ENCODE assay signal across 17 mouse cellular contexts in genomic region chr10:69829236-69829635, GRCm38 (mm10).
DNase-seq lines count a peak whose midpoint lies in the region; ATAC-seq and TF ChIP-seq lines count a peak whose summit lies in the region.
"Had no signal": no experiment of that assay in that cellular context is flagged by ENCODE, and none has a peak within 500 bp of the region (broad histone marks: within the 10 kb centered on the region; RNA-seq: fewer than 3 reads in every experiment).

No protein-coding gene starts in this region.

- no peak overlapping the region for H3K9ac ChIP-seq in hindbrain, embryonic 13.5 days
- H3K9ac ChIP-seq in hindbrain, postnatal 0 days (replicated peaks; ENCODE audit: low read length) = no peak overlapping the region
- H3K9ac ChIP-seq in heart, embryonic 16.5 days (ENCODE audit: low read length) = no peak overlapping the region
- H3K9ac ChIP-seq: embryonic facial prominence, embryonic 13.5 days; hindbrain, embryonic 12.5 days; liver, embryonic 13.5 days; stomach, embryonic 15.5 days had no signal

- H3K9me3 ChIP-seq in hindbrain, embryonic 13.5 days = no peaks in the 10 kb centered on the region
- no peaks in the 10 kb centered on the region for H3K9me3 ChIP-seq in hindbrain, postnatal 0 days (ENCODE audit: low read length)
- no peaks in the 10 kb centered on the region for H3K9me3 ChIP-seq in heart, embryonic 16.5 days (replicated peaks; ENCODE audit: control insufficient read depth, low read length)
- H3K9me3 ChIP-seq: embryonic facial prominence, embryonic 13.5 days; hindbrain, embryonic 12.5 days; liver, embryonic 13.5 days; stomach, embryonic 15.5 days had no signal

- ATAC-seq in hindbrain, embryonic 13.5 days (ENCODE audit: low FRiP score) = no peak
- ATAC-seq in hindbrain, postnatal 0 days = no peak
- 0 out of 2 replicates have a peak, but pooled peaks have one; percentile 45 for ATAC-seq in heart, embryonic 16.5 days (replicated peaks; ENCODE audit: extremely low read depth, insufficient read depth, low FRiP score)
- ATAC-seq: CD4-positive, CD25-positive, alpha-beta regulatory T cell, adult 4 months; intestine, postnatal 0 days had no signal

- H3K27me3 ChIP-seq in hindbrain, embryonic 13.5 days = no peaks in the 10 kb centered on the region
- no peaks in the 10 kb centered on the region for H3K27me3 ChIP-seq in hindbrain, postnatal 0 days (ENCODE audit: insufficient read depth, low read length)
- H3K27me3 ChIP-seq in heart, embryonic 16.5 days (ENCODE audit: control insufficient read depth, insufficient read depth, low read length) = no peaks in the 10 kb centered on the region
- H3K27me3 ChIP-seq: embryonic facial prominence, embryonic 13.5 days; hindbrain, embryonic 12.5 days; liver, embryonic 13.5 days; stomach, embryonic 15.5 days had no signal

- H3K36me3 ChIP-seq in hindbrain, embryonic 13.5 days = peaks cover 27% of the 10 kb centered on the region
- no peaks in the 10 kb centered on the region; the same call in 1 of the 2 replicates for H3K36me3 ChIP-seq in hindbrain, postnatal 0 days (ENCODE audit: insufficient read depth, low read length)
- H3K36me3 ChIP-seq in heart, embryonic 16.5 days (ENCODE audit: control insufficient read depth, insufficient read depth) = peaks cover 1% of the 10 kb centered on the region; the same call in 1 of the 2 replicates
- H3K36me3 ChIP-seq: embryonic facial prominence, embryonic 13.5 days; liver, embryonic 13.5 days; stomach, embryonic 15.5 days had no signal

- 96% methylated on average over 3 of the region's 3 CpGs for WGBS in hindbrain, embryonic 13.5 days
- WGBS in hindbrain, postnatal 0 days = 86% methylated on average over 3 of the region's 3 CpGs
- 50% methylated on average over 3 of the region's 3 CpGs for WGBS in heart, embryonic 16.5 days

- no peak for DNase-seq in hindbrain, postnatal 0 days (ENCODE audit: low spot score)
- DNase-seq in kidney, postnatal 10 days = peak; percentile 17
- DNase-seq in lung, postnatal 10 days = peak; percentile 17
- DNase-seq in cerebellum, postnatal 4 days (ENCODE audit: low spot score in 2 of 2) = no peak
- DNase-seq in spleen, postnatal 10 days (ENCODE audit: low spot score in 2 of 2) = no peak
- DNase-seq: cerebellum, postnatal 36 days; gastrocnemius, postnatal 25 days; liver, embryonic 13.5 days; midbrain, embryonic 14.5 days; right cerebral cortex, adult 18-20 months had no signal

- peaks cover 14% of the 10 kb centered on the region for H3K4me1 ChIP-seq in hindbrain, embryonic 13.5 days (replicated peaks)
- no peaks in the 10 kb centered on the region for H3K4me1 ChIP-seq in hindbrain, postnatal 0 days (ENCODE audit: insufficient read depth, low read length)
- peaks cover 27% of the 10 kb centered on the region for H3K4me1 ChIP-seq in heart, embryonic 16.5 days (ENCODE audit: control insufficient read depth, insufficient read depth, low read length)
- H3K4me1 ChIP-seq: embryonic facial prominence, embryonic 13.5 days; hindbrain, embryonic 12.5 days; liver, embryonic 13.5 days; stomach, embryonic 15.5 days had no signal

- no peak overlapping the region for H3K4me3 ChIP-seq in hindbrain, embryonic 13.5 days
- H3K4me3 ChIP-seq in hindbrain, postnatal 0 days (ENCODE audit: low read length) = no peak overlapping the region
- H3K4me3 ChIP-seq in heart, embryonic 16.5 days (ENCODE audit: low read length) = no peak overlapping the region
- H3K4me3 ChIP-seq: embryonic facial prominence, embryonic 13.5 days; hindbrain, embryonic 12.5 days; liver, embryonic 13.5 days; stomach, embryonic 15.5 days had no signal

- no peak overlapping the region for H3K4me2 ChIP-seq in hindbrain, embryonic 13.5 days
- H3K4me2 ChIP-seq in hindbrain, postnatal 0 days (ENCODE audit: low read depth, low read length) = no peak overlapping the region
- no peak overlapping the region for H3K4me2 ChIP-seq in heart, embryonic 16.5 days (ENCODE audit: low read depth, low read length)
- H3K4me2 ChIP-seq: embryonic facial prominence, embryonic 13.5 days; hindbrain, embryonic 12.5 days; liver, embryonic 13.5 days; stomach, embryonic 15.5 days had no signal

- TF ChIP-seq CTCF in hindbrain, postnatal 0 days (IDR thresholded peaks at IDR 0.05; ENCODE audit: low read depth) = no peak

- 0 out of 2 replicates have a peak overlapping the region, but pooled peaks have one; percentile 3 for H3K27ac ChIP-seq in hindbrain, embryonic 13.5 days
- no peak overlapping the region for H3K27ac ChIP-seq in hindbrain, postnatal 0 days
- peak overlapping the region; percentile 72 for H3K27ac ChIP-seq in heart, embryonic 16.5 days (ENCODE audit: low read length)
- H3K27ac ChIP-seq: embryonic facial prominence, embryonic 13.5 days; hindbrain, embryonic 12.5 days; liver, embryonic 13.5 days; stomach, embryonic 15.5 days had no signal

Comparison
In these comparisons a context has a peak if more than half of its experiments do, and no peak if none do; other contexts are left out.
1. DNase-seq: peak in kidney, postnatal 10 days (single experiment) and lung, postnatal 10 days (single experiment); none in hindbrain, postnatal 0 days (single experiment), cerebellum, postnatal 4 days (0 of 2) and spleen, postnatal 10 days (0 of 2).